Mouse (Mus musculus) stomach, embryonic 15.5 days (tissue): Measurements from ENCODE around the gene Bpifb2. TPM values are rescaled to one million over a fixed set of nuclear protein-coding genes. Genes with fewer than 3 reads are reported as not detected.

Experiments used
- ATAC-seq: fragments of 200-750 bp; cut with Nextera tagmentation; 2 replicates; pipeline ENCODE4 v1.8.0; 2017; ENCODE audit warnings: low read depth, moderate number of reproducible peaks, moderate TSS enrichment; ENCODE audit not compliant: insufficient read depth, low FRiP score
- H3K27ac ChIP-seq: fragments of 300-500 bp; sonication (generic); 2 replicates; pipeline ENCODE4 v1.5.1; 2015; ENCODE audit warnings: mild to moderate bottlenecking, inconsistent platforms
- H3K27me3 ChIP-seq: fragments of 300-500 bp; sonication (generic); replicated peaks from 2 replicates; pipeline ENCODE4 v1.6.1; 2015; ENCODE audit warnings: inconsistent platforms
- H3K36me3 ChIP-seq: fragments of 300-500 bp; sonication (generic); 2 replicates; pipeline ENCODE4 v1.6.1; 2015; ENCODE audit warnings: inconsistent platforms
- H3K4me1 ChIP-seq: fragments of 300-500 bp; sonication (generic); 2 replicates; pipeline ENCODE4 v1.6.1; 2015; ENCODE audit warnings: inconsistent platforms
- H3K4me2 ChIP-seq: fragments of 300-500 bp; sonication (generic); 2 replicates; pipeline ENCODE4 v1.6.1; 2015; ENCODE audit warnings: mild to moderate bottlenecking, inconsistent platforms
- H3K4me3 ChIP-seq: fragments of 300-500 bp; sonication (generic); replicated peaks from 2 replicates; pipeline ENCODE4 v1.5.1; 2015; ENCODE audit warnings: inconsistent platforms
- H3K9ac ChIP-seq: fragments of 300-500 bp; sonication (generic); 2 replicates; pipeline ENCODE4 v1.6.1; 2015; ENCODE audit warnings: inconsistent platforms
- H3K9me3 ChIP-seq: fragments of 300-500 bp; sonication (generic); 2 replicates; pipeline ENCODE4 v1.6.1; 2016; ENCODE audit warnings: inconsistent platforms
- WGBS: fragments of 180-500 bp; shearing (Covaris S2); methylation state at CpG from one replicate; pipeline ENCODE4 v1.1.7; 2015; 5-methylcytosine and 5-hydroxymethylcytosine counted together
- polyA plus RNA-seq: library from polyadenylated mRNA; unstranded; fragments of >200 nt; fragmentation: Nextera tagmentation; extraction: Ambion mirVana; gene quantifications from 2 replicates; pipeline ENCODE4 v1.2.1, GENCODE M21; 2015

Bpifb2 gene
- polyA plus RNA-seq, 1 experiment from 2014 or later = not detected

DNA sequence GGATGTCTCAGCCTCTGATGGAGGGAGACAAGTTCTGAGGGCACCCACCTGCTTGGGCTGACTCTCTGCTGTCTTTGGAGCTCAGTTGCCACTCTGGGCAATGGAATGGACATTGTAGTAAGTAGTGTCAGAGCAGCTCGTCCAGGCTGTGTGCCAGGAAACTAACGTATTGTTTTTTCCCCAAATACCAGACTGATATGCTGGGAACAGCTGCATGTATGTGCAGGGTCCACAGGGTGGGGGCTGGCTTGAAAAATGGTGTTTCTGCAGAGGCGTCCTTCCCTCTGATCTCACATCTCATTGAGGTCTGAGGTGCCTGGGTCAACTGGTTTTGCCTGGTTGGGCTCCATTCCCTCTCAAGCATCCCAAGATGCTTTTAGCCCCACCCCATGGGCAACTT is 14.1 kb upstream of the Bpifb2 start:
- H3K9me3 ChIP-seq = no peaks in the 10 kb centered on the region
- H3K4me3 ChIP-seq = no peak overlapping the region
- no peak for ATAC-seq
- H3K36me3 ChIP-seq = no peaks in the 10 kb centered on the region
- no peak overlapping the region for H3K27ac ChIP-seq
- 49% methylated on average over 3 of the region's 3 CpGs for WGBS
- H3K4me2 ChIP-seq = no peak overlapping the region
- no peaks in the 10 kb centered on the region; the same call in 1 of the 2 replicates for H3K27me3 ChIP-seq
- no peak overlapping the region for H3K9ac ChIP-seq
- no peaks in the 10 kb centered on the region for H3K4me1 ChIP-seq

GRCm38 (mm10) chr2:153861960-153862359 is 12.9 kb upstream of the Bpifb2 start:
- H3K4me2 ChIP-seq = no peak overlapping the region
- no peaks in the 10 kb centered on the region for H3K36me3 ChIP-seq
- WGBS = 79% methylated on average over 3 of the region's 3 CpGs

DNA sequence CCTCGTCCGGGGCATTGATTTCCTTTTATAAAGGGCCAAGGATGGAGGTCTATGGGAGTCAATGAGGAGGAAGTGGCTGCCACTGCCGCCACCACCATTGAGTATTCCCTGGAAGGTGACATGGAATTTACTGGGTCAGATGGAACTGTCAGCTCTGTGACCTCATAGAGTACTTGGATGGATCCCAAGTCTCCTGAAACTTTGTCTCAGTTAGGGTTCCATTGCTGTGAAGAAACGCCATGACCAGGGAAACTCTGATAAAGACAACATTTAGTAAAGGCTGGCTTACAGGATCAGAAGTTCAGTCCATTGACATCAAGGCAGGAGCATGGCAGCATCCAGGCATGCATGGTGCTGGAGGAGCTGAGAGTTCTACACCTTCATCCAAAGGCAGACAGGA is 3.9 kb upstream of the Bpifb2 start, which contains the start of gene Sun5:
Gene Sun5, minus strand, starts transcription at position 101 of the 400 bp plus-strand sequence.
- WGBS = 77% methylated on average over 4 of the region's 4 CpGs
- no peaks in the 10 kb centered on the region for H3K9me3 ChIP-seq
- no peaks in the 10 kb centered on the region for H3K36me3 ChIP-seq
- H3K4me1 ChIP-seq = no peaks in the 10 kb centered on the region
- H3K4me2 ChIP-seq = no peak within 1 kb of the TSS
- ATAC-seq = no peak
- no peak within 1 kb of the TSS for H3K4me3 ChIP-seq
- H3K27me3 ChIP-seq = no peaks in the 10 kb centered on the region
- no peak within 1 kb of the TSS for H3K27ac ChIP-seq
- H3K9ac ChIP-seq = no peak within 1 kb of the TSS

More at GRCm38 (mm10) chr2:153861960-153862359, 12.9 kb upstream of the Bpifb2 start:
- Histone ChIP-seq H3K4me1 (no peaks in the 10 kb centered on the region), H3K27me3 (no peaks in the 10 kb centered on the region; the same call in 1 of the 2 replicates), H3K9me3 (no peaks in the 10 kb centered on the region), H3K9ac (no peak overlapping the region), H3K4me3 (no peak overlapping the region), H3K27ac (no peak overlapping the region)
- no peak for ATAC-seq

GRCm38 (mm10) chr2:153899111-153899510 is 24.3 kb downstream of the Bpifb2 start:
- Histone ChIP-seq H3K9ac (no peak overlapping the region), H3K27me3 (no peaks in the 10 kb centered on the region), H3K4me1 (no peaks in the 10 kb centered on the region), H3K4me2 (no peak overlapping the region), H3K27ac (no peak overlapping the region), H3K4me3 (no peak overlapping the region), H3K9me3 (no peaks in the 10 kb centered on the region), H3K36me3 (no peaks in the 10 kb centered on the region)
- ATAC-seq = no peak
- WGBS = 84% methylated on average over 5 of the region's 5 CpGs

DNA sequence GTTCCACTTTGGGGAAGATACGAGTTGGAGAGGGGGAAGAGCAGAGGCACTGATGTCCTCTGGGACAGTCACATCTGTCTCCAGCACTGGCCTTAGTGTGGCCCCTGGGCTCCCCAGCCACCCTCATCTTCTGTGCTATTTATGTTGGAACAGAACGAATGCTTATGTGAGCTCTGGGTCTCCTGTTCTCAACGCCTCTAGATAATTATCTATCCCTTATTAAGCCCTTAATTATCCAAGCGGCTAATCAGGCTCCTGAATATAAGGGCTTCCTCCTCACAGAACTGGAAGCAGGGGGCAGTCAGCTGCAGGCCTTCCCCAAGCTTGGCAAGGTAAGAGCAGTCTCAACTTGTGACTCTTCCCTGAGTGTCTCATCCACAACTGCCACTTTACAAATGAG is 25.2 kb downstream of the Bpifb2 start, which contains the start of gene Bpifb6:
Gene Bpifb6, plus strand, starts transcription at position 301 of the 400 bp plus-strand sequence.
- Histone ChIP-seq H3K27ac (no peak within 1 kb of the TSS), H3K4me3 (no peak within 1 kb of the TSS), H3K27me3 (no peaks in the 10 kb centered on the region), H3K4me2 (no peak within 1 kb of the TSS), H3K36me3 (no peaks in the 10 kb centered on the region), H3K9ac (no peak within 1 kb of the TSS), H3K4me1 (no peaks in the 10 kb centered on the region), H3K9me3 (no peaks in the 10 kb centered on the region)
- 76% methylated on average over 4 of the region's 4 CpGs for WGBS
- ATAC-seq = no peak

- no peak overlapping the region for H3K27ac ChIP-seq
- H3K27me3 ChIP-seq = no peaks in the 10 kb centered on the region
- H3K9me3 ChIP-seq = no peaks in the 10 kb centered on the region
- H3K4me2 ChIP-seq = no peak overlapping the region
- no peak for ATAC-seq
- H3K4me3 ChIP-seq = no peak overlapping the region
- no peaks in the 10 kb centered on the region for H3K36me3 ChIP-seq
- WGBS = 71% methylated on average over 6 of the region's 6 CpGs
- H3K9ac ChIP-seq = no peak overlapping the region
- H3K4me1 ChIP-seq = no peaks in the 10 kb centered on the region
Measured at GRCm38 (mm10) chr2:153902726-153903125, 27.9 kb downstream of the Bpifb2 start.

- no peaks in the 10 kb centered on the region for H3K27me3 ChIP-seq
- no peak overlapping the region for H3K9ac ChIP-seq
- no peak overlapping the region for H3K4me2 ChIP-seq
- H3K4me1 ChIP-seq = no peaks in the 10 kb centered on the region
- H3K27ac ChIP-seq = no peak overlapping the region
- H3K9me3 ChIP-seq = no peaks in the 10 kb centered on the region
- 79% methylated on average over 4 of the region's 4 CpGs for WGBS
- H3K36me3 ChIP-seq = no peaks in the 10 kb centered on the region
- H3K4me3 ChIP-seq = no peak overlapping the region
- no peak for ATAC-seq
Measured at GRCm38 (mm10) chr2:153906626-153907025, 31.8 kb downstream of the Bpifb2 start.

DNA sequence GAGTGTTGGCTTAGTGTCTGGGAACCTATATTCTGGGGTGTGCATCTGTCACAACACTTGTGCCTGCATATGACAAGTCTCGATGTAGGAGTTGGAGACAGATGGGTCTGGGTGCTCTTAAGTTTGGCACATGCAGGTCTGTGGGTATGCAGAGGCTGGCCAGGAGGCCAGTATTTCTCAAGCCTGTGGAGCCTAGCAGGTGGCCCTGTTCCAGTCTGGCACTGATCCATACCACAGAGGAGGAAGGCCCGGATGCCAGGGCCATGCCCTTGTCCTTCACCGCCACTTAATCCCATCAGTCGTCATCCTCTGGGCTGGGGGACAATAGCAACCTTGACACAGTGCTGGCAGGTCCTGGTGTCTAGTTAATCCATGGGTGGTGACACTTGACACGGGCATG is 39.3 kb downstream of the Bpifb2 start:
- H3K9me3 ChIP-seq = no peaks in the 10 kb centered on the region
- no peak for ATAC-seq
- no peak overlapping the region for H3K27ac ChIP-seq
- no peaks in the 10 kb centered on the region for H3K36me3 ChIP-seq
- WGBS = 61% methylated on average over 5 of the region's 5 CpGs
- H3K9ac ChIP-seq = no peak overlapping the region
- no peak overlapping the region for H3K4me2 ChIP-seq
- H3K4me3 ChIP-seq = no peak overlapping the region
- H3K4me1 ChIP-seq = no peaks in the 10 kb centered on the region
- no peaks in the 10 kb centered on the region for H3K27me3 ChIP-seq

- Histone ChIP-seq H3K9ac (no peak within 1 kb of the TSS), H3K9me3 (no peaks in the 10 kb centered on the region), H3K4me3 (no peak within 1 kb of the TSS), H3K4me2 (no peak within 1 kb of the TSS), H3K27ac (no peak within 1 kb of the TSS), H3K27me3 (no peaks in the 10 kb centered on the region), H3K36me3 (no peaks in the 10 kb centered on the region), H3K4me1 (no peaks in the 10 kb centered on the region)
- no peak for ATAC-seq
- 72% methylated on average over 8 of the region's 8 CpGs for WGBS
Measured at GRCm38 (mm10) chr2:153917930-153918329, 43.1 kb downstream of the Bpifb2 start, which contains the start of gene Bpifb3. TSS of gene Bpifb3 (plus strand) at chr2:153918230.

DNA sequence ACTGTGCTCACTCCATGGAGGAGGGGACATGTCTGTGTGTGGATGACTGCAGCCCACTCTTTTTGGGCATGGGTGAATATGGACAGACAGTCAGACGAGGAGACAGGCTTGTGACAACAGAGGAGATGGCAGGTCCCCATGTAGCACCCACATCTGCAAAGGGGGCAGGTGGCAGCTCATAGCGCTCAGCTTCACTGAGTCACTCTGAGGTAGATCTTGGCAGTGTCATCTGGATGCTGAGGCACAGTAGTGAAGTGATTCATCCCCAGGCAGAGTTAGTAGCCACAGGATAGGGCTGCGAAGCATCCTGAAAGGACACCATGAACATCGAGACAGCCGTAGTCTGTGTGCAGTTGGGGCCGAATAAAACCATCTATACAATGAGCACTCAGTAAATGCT is 46.4 kb downstream of the Bpifb2 start:
- 84% methylated on average over 6 of the region's 6 CpGs for whole genome bisulfite sequencing
- Histone ChIP-seq H3K9ac (no peak overlapping the region), H3K4me1 (no peaks in the 10 kb centered on the region), H3K4me3 (no peak overlapping the region), H3K9me3 (no peaks in the 10 kb centered on the region), H3K4me2 (no peak overlapping the region), H3K36me3 (no peaks in the 10 kb centered on the region), H3K27ac (no peak overlapping the region), H3K27me3 (no peaks in the 10 kb centered on the region)
- no peak for ATAC-seq

- Histone ChIP-seq H3K9ac (no peak overlapping the region), H3K4me3 (no peak overlapping the region), H3K4me1 (no peaks in the 10 kb centered on the region), H3K27ac (no peak overlapping the region), H3K36me3 (no peaks in the 10 kb centered on the region), H3K27me3 (no peaks in the 10 kb centered on the region), H3K4me2 (no peak overlapping the region), H3K9me3 (no peaks in the 10 kb centered on the region)
- no peak; the same call in 1 of the 2 replicates for ATAC-seq
- WGBS = 41% methylated on average over 3 of the region's 3 CpGs
Measured at GRCm38 (mm10) chr2:153929871-153930413, 55.1 kb downstream of the Bpifb2 start.

GRCm38 (mm10) chr2:153931125-153931524 is 56.3 kb downstream of the Bpifb2 start:
- WGBS = 81% methylated on average over 6 of the region's 6 CpGs
- ATAC-seq = no peak
- H3K4me1 ChIP-seq = no peaks in the 10 kb centered on the region

DNA sequence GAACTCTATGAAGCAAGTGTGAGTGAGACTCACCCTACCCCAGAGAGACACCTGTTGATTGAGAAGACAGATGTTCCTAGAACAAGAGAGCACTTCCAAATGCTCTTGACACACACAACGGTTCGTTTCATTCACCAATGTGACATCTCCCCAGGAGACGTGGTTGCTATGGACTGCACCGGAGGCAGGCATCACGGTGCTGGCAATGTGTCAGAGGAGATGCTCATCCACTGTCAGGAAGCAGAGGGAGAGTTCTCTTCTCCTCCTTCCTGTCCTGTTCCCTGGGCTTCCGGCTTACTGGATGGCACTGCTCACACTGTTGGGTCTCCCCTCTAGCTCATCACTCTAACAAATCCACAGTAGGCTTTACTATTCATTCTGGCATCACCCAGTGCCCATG is 58.5 kb downstream of the Bpifb2 start:
- Histone ChIP-seq H3K27ac (no peak overlapping the region), H3K9me3 (no peaks in the 10 kb centered on the region), H3K36me3 (no peaks in the 10 kb centered on the region), H3K4me2 (no peak overlapping the region), H3K27me3 (no peaks in the 10 kb centered on the region), H3K4me3 (no peak overlapping the region), H3K4me1 (no peaks in the 10 kb centered on the region), H3K9ac (no peak overlapping the region)
- ATAC-seq = no peak
- 74% methylated on average over 6 of the region's 6 CpGs for WGBS

More at GRCm38 (mm10) chr2:153931125-153931524, 56.3 kb downstream of the Bpifb2 start:
- no peak overlapping the region for H3K4me2 ChIP-seq
- no peak overlapping the region for H3K9ac ChIP-seq
- H3K36me3 ChIP-seq = no peaks in the 10 kb centered on the region
- no peaks in the 10 kb centered on the region for H3K27me3 ChIP-seq
- no peak overlapping the region for H3K4me3 ChIP-seq
- H3K27ac ChIP-seq = no peak overlapping the region
- H3K9me3 ChIP-seq = no peaks in the 10 kb centered on the region
